Mouse (Mus musculus) heart, embryonic 14.5 days (tissue): Measurements from ENCODE around the gene Tfeb. TPM values are rescaled to one million over a fixed set of nuclear protein-coding genes. Genes with fewer than 3 reads are reported as not detected.

ENCODE experiments used
- ATAC-seq: fragments of 200-750 bp; cut with Nextera tagmentation; 2 replicates; pipeline ENCODE4 v1.8.0; 2017; ENCODE audit warnings: low read depth, moderate TSS enrichment; ENCODE audit not compliant: insufficient number of reproducible peaks, insufficient read depth, low FRiP score
- H3K27ac ChIP-seq, 2 experiments: fragments of 200-500 bp in 1 of 2; fragments of 300-500 bp in 1 of 2; sonication (generic) in 1 of 2; replicated peaks in 1 of 2; 2 replicates each; pipeline ENCODE4 v1.5.1; 2012 to 2014; ENCODE audit warnings: low read depth in 2 of 2, low read length in 2 of 2, control low read depth in 1 of 2, mild to moderate bottlenecking in 1 of 2, mixed read lengths in 1 of 2; ENCODE audit not compliant: control insufficient read depth in 1 of 2, insufficient read depth in 1 of 2
- H3K27me3 ChIP-seq: fragments of 300-500 bp; sonication (generic); 2 replicates; pipeline ENCODE4 v1.6.1; 2014; ENCODE audit warnings: mild to moderate bottlenecking, low read length, control low read depth; ENCODE audit not compliant: control insufficient read depth, insufficient read depth
- H3K36me3 ChIP-seq: fragments of 300-500 bp; sonication (generic); 2 replicates; pipeline ENCODE4 v1.6.1; 2014; ENCODE audit warnings: mild to moderate bottlenecking, control low read depth, low read length, mixed read lengths; ENCODE audit not compliant: control insufficient read depth, insufficient read depth
- H3K4me1 ChIP-seq, 2 experiments: fragments of 200-500 bp in 1 of 2; fragments of 300-500 bp in 1 of 2; sonication (generic) in 1 of 2; 2 replicates each; pipeline ENCODE4 v1.6.1; 2012 to 2014; ENCODE audit warnings: low read length in 2 of 2, control low read depth in 1 of 2, mixed read lengths in 1 of 2; ENCODE audit not compliant: control insufficient read depth in 2 of 2, insufficient read depth in 2 of 2
- H3K4me2 ChIP-seq: fragments of 300-500 bp; sonication (generic); 2 replicates; pipeline ENCODE4 v1.6.1; 2014; ENCODE audit warnings: mild to moderate bottlenecking, low read length
- H3K4me3 ChIP-seq, 2 experiments: fragments of 200-500 bp in 1 of 2; fragments of 300-500 bp in 1 of 2; sonication (generic) in 1 of 2; 2 replicates each; pipeline ENCODE4 v1.5.1; 2012 to 2014; ENCODE audit warnings: low read length in 2 of 2, mild to moderate bottlenecking in 2 of 2, control low read depth in 1 of 2, low read depth in 1 of 2, moderate library complexity in 1 of 2; ENCODE audit not compliant: control insufficient read depth in 1 of 2, insufficient read depth in 1 of 2
- H3K9ac ChIP-seq: fragments of 300-500 bp; sonication (generic); 2 replicates; pipeline ENCODE4 v1.6.1; 2014; ENCODE audit warnings: mild to moderate bottlenecking, low read length
- H3K9me3 ChIP-seq: fragments of 300-500 bp; sonication (generic); 2 replicates; pipeline ENCODE4 v1.6.1; 2016; ENCODE audit warnings: low read length, control low read depth; ENCODE audit not compliant: control insufficient read depth
- WGBS: fragments of 180-500 bp; shearing (Covaris S2); extraction: QIAGEN DNeasy Blood & Tissue Kit; methylation state at CpG from one replicate; pipeline ENCODE4 v1.1.7; 2014; 5-methylcytosine and 5-hydroxymethylcytosine counted together
- polyA plus RNA-seq: library from polyadenylated mRNA; unstranded; fragments of >200 nt; fragmentation: Nextera tagmentation; extraction: Ambion mirVana; gene quantifications from 2 replicates; pipeline ENCODE4 v1.2.1, GENCODE M21; 2014

Gene Tfeb
- polyA plus RNA-seq, 1 experiment from 2014 or later: 21.2 TPM

GRCm38 (mm10) chr17:47693671-47694441, 43.0 kb upstream of the Tfeb start:
- Histone ChIP-seq H3K36me3 (no peaks in the 10 kb centered on the region; the same call in 1 of the 2 replicates), H3K9me3 (no peaks in the 10 kb centered on the region), H3K4me2 (peak overlapping the region; percentile 90), H3K4me1 (peaks cover 3 to 12% of the 10 kb centered on the region in 2 experiments; a peak in 3 of 4 replicates), H3K4me3 (peak overlapping the region; percentile 77 to 85), H3K27me3 (peaks cover 3% of the 10 kb centered on the region; the same call in 1 of the 2 replicates), H3K27ac (peak overlapping the region in 1 of 2 experiments; percentile 39; a peak in 2 of 4 replicates), H3K9ac (peak overlapping the region; percentile 70)
- ATAC-seq: no peak
- 32% methylated on average over 13 of the region's 13 CpGs for WGBS

GRCm38 (mm10) chr17:47694442-47694502, 42.6 kb upstream of the Tfeb start, which contains the start of gene Gm21981:
Gm21981 (minus strand) TSS chr17:47694455.
- no peaks in the 10 kb centered on the region for H3K9me3 ChIP-seq
- WGBS: 0% methylated on average over 3 of the region's 3 CpGs
- no peak for ATAC-seq
- peaks cover 2% of the 10 kb centered on the region; the same call in 1 of the 2 replicates for H3K36me3 ChIP-seq
- H3K27ac ChIP-seq: peak within 1 kb of the TSS in 1 of 2 experiments; percentile 39; a peak in 2 of 4 replicates
- H3K4me2 ChIP-seq: peak within 1 kb of the TSS; percentile 90
- H3K27me3 ChIP-seq: peaks cover 3% of the 10 kb centered on the region; the same call in 1 of the 2 replicates
- H3K4me1 ChIP-seq: peaks cover 3 to 10% of the 10 kb centered on the region in 2 experiments; a peak in 3 of 4 replicates
- H3K9ac ChIP-seq: peak within 1 kb of the TSS; percentile 91
- H3K4me3 ChIP-seq: peak within 1 kb of the TSS; percentile 77 to 85

GRCm38 (mm10) chr17:47694503-47695336, 42.1 kb upstream of the Tfeb start, which contains the start of gene Prickle4:
Prickle4 (minus strand) TSS chr17:47694736.
- ATAC-seq: peak; percentile 89
- Histone ChIP-seq H3K36me3 (peaks cover 6% of the 10 kb centered on the region), H3K4me2 (peak within 1 kb of the TSS; percentile 90), H3K9ac (peak within 1 kb of the TSS; percentile 91), H3K27me3 (peaks cover 3% of the 10 kb centered on the region; the same call in 1 of the 2 replicates), H3K4me1 (peaks cover 3 to 7% of the 10 kb centered on the region in 2 experiments; a peak in 3 of 4 replicates), H3K9me3 (no peaks in the 10 kb centered on the region), H3K4me3 (peak within 1 kb of the TSS; percentile 77 to 85), H3K27ac (peak within 1 kb of the TSS in 1 of 2 experiments; percentile 39; a peak in 2 of 4 replicates)
- WGBS: under 1% methylated on average over 79 of the region's 82 CpGs

DNA sequence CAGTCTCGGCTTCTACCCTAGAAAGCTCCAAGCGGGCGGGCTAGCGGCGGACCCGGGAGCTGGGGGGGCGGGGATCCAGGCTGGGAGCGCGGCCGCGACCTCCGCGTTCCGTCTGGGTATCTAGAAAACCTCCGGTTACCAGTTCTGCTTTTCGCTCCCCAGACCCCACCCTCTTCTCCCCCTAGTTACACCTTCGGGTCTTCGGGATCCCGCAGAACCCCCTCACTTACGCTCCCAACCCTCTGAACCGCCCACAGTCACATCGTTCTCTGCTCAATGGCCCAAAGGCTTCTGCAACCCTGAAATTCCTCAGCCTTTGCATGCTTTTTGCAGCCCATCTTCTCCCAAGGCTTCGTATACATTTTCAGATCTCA, 41.5 kb upstream of the Tfeb start:
- WGBS: under 1% methylated on average over 18 of the region's 23 CpGs
- H3K4me2 ChIP-seq: peak overlapping the region; percentile 90
- no peaks in the 10 kb centered on the region for H3K9me3 ChIP-seq
- H3K27me3 ChIP-seq: no peaks in the 10 kb centered on the region; the same call in 1 of the 2 replicates
- H3K9ac ChIP-seq: peak overlapping the region; percentile 91
- no peak for ATAC-seq
- H3K36me3 ChIP-seq: peaks cover 9% of the 10 kb centered on the region
- peaks cover 3 to 7% of the 10 kb centered on the region in 2 experiments; a peak in 3 of 4 replicates for H3K4me1 ChIP-seq
- peak overlapping the region; percentile 77 to 85 for H3K4me3 ChIP-seq
- peak overlapping the region in 1 of 2 experiments; percentile 39; a peak in 1 of 4 replicates for H3K27ac ChIP-seq

- no peak overlapping the region for H3K9ac ChIP-seq
- no peak overlapping the region for H3K27ac ChIP-seq
- peaks cover 8 to 18% of the 10 kb centered on the region in 2 experiments; a peak in 3 of 4 replicates for H3K4me1 ChIP-seq
- H3K9me3 ChIP-seq: no peaks in the 10 kb centered on the region
- ATAC-seq: no peak
- WGBS: 86% methylated on average over 10 of the region's 10 CpGs
- no peaks in the 10 kb centered on the region; the same call in none of the 2 replicates for H3K27me3 ChIP-seq
- peaks cover 30% of the 10 kb centered on the region for H3K36me3 ChIP-seq
- no peak overlapping the region for H3K4me2 ChIP-seq
- no peak overlapping the region for H3K4me3 ChIP-seq
These were observed 38.7 kb upstream of the Tfeb start for GRCm38 (mm10) chr17:47698156-47698555.

DNA sequence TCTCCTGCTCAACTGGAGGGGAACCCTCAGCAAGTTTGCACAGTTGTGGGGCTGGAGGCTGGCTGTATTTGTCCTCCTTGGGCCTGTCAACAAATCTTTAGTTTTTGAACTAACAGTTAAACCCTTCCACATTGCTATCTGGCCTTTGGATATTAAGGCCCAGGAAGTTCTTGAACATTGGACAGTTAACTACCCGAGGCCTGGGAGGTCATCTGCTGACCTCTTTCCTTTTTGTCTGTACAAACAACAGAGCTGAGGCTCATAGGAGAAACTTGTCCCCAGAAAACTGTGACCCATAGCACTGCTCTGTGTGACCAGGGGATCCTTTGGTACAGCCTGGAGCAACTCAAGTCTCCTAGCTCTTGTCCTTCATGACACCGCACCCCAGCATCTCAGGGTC, 37.8 kb upstream of the Tfeb start:
- no peak for ATAC-seq
- H3K36me3 ChIP-seq: peaks cover 36% of the 10 kb centered on the region
- H3K27ac ChIP-seq: no peak overlapping the region
- WGBS: 75% methylated on average over 2 of the region's 2 CpGs
- no peak overlapping the region for H3K4me2 ChIP-seq
- H3K9me3 ChIP-seq: no peaks in the 10 kb centered on the region
- H3K27me3 ChIP-seq: no peaks in the 10 kb centered on the region; the same call in none of the 2 replicates
- H3K9ac ChIP-seq: no peak overlapping the region
- peaks cover 9 to 17% of the 10 kb centered on the region in 2 experiments; a peak in 3 of 4 replicates for H3K4me1 ChIP-seq
- no peak overlapping the region for H3K4me3 ChIP-seq

DNA sequence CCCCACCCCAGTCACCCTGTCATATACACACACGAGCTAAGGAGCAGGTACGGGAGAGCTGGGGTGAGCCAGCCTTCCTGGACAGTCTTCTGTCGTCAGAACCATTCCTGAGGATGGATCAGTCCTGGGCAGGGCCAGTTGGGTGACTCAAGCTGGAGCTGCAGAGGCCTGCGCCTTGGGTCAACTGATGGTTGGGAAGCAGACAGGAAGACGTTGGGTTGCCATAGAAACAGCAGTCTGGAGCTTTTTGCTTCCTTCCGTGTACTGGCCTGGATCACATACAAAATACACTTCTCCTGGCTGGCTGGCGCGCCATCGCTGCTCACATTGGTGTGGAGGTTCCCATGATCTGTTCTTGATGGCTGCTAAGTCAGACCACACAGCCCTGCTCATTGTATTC, 35.0 kb upstream of the Tfeb start:
- Histone ChIP-seq H3K4me2 (no peak overlapping the region), H3K36me3 (peaks cover 36% of the 10 kb centered on the region), H3K27ac (no peak overlapping the region), H3K9ac (no peak overlapping the region), H3K4me1 (peaks cover 9 to 12% of the 10 kb centered on the region in 2 experiments; a peak in 3 of 4 replicates), H3K4me3 (no peak overlapping the region), H3K9me3 (no peaks in the 10 kb centered on the region), H3K27me3 (no peaks in the 10 kb centered on the region; the same call in 1 of the 2 replicates)
- 75% methylated on average over 9 of the region's 9 CpGs for WGBS
- no peak for ATAC-seq
